Comparison of ENCODE assay signal across 9 mouse cellular contexts in genomic region chrX:52453445-52454182, GRCm38 (mm10).
DNase-seq lines count a peak whose midpoint lies in the region; ATAC-seq and TF ChIP-seq lines count a peak whose summit lies in the region.
"Had no signal": no experiment of that assay in that cellular context is flagged by ENCODE, and none has a peak within 500 bp of the region (broad histone marks: within the 10 kb centered on the region; RNA-seq: fewer than 3 reads in every experiment).

No protein-coding gene starts in this region.

- H3K9ac ChIP-seq in heart, embryonic 14.5 days (ENCODE audit: low read length) = no peak overlapping the region
- H3K9ac ChIP-seq in liver, embryonic 13.5 days = no peak overlapping the region
- H3K9ac ChIP-seq in neural tube, embryonic 15.5 days (replicated peaks) = no peak overlapping the region
- H3K9ac ChIP-seq: embryonic facial prominence, embryonic 13.5 days had no signal

- H3K4me3 ChIP-seq in bone marrow macrophage, adult 2 months (ENCODE audit: insufficient read depth, low read length) = no peak overlapping the region
- no peak overlapping the region for H3K4me3 ChIP-seq in heart, embryonic 14.5 days (ENCODE audit: control insufficient read depth in 1 of 2, insufficient read depth in 1 of 2, low read depth in 1 of 2, low read length in 2 of 2)
- H3K4me3 ChIP-seq in liver, embryonic 13.5 days (replicated peaks) = no peak overlapping the region
- H3K4me3 ChIP-seq in neural tube, embryonic 15.5 days (replicated peaks) = no peak overlapping the region
- H3K4me3 ChIP-seq: embryonic facial prominence, embryonic 13.5 days had no signal

- peak; percentile 30 for DNase-seq in CD4-positive helper T cell, adult 2 months (ENCODE audit: low read depth, low spot score)
- peak; percentile 70 for DNase-seq in kidney, postnatal 10 days
- DNase-seq in liver, embryonic 13.5 days = peak; percentile 22
- peak; percentile 70 for DNase-seq in testis, postnatal 10 days (ENCODE audit: low spot score)

- H3K27me3 ChIP-seq in heart, embryonic 14.5 days (ENCODE audit: control insufficient read depth, insufficient read depth, low read length) = no peaks in the 10 kb centered on the region
- no peaks in the 10 kb centered on the region for H3K27me3 ChIP-seq in liver, embryonic 13.5 days
- H3K27me3 ChIP-seq in neural tube, embryonic 15.5 days (replicated peaks) = no peaks in the 10 kb centered on the region
- H3K27me3 ChIP-seq: embryonic facial prominence, embryonic 13.5 days had no signal

- H3K4me1 ChIP-seq in bone marrow macrophage, adult 2 months (ENCODE audit: control insufficient read depth, insufficient read depth, low read length) = no peaks in the 10 kb centered on the region
- H3K4me1 ChIP-seq in heart, embryonic 14.5 days (ENCODE audit: control insufficient read depth in 2 of 2, insufficient read depth in 2 of 2, low read length in 2 of 2) = peaks cover 0 to 8% of the 10 kb centered on the region in 2 experiments; a peak in 2 of 4 replicates
- H3K4me1 ChIP-seq in liver, embryonic 13.5 days (replicated peaks) = no peaks in the 10 kb centered on the region
- H3K4me1 ChIP-seq in neural tube, embryonic 15.5 days = no peaks in the 10 kb centered on the region

- H3K27ac ChIP-seq in bone marrow macrophage, adult 2 months (ENCODE audit: insufficient read depth, low read depth, low read length) = no peak overlapping the region
- no peak overlapping the region; a peak in 1 of 4 replicates for H3K27ac ChIP-seq in heart, embryonic 14.5 days (replicated peaks in 1 of 2; ENCODE audit: control insufficient read depth in 1 of 2, insufficient read depth in 1 of 2, low read depth in 2 of 2, low read length in 2 of 2)
- H3K27ac ChIP-seq in liver, embryonic 13.5 days = no peak overlapping the region
- H3K27ac ChIP-seq in neural tube, embryonic 15.5 days (replicated peaks) = no peak overlapping the region
- H3K27ac ChIP-seq: embryonic facial prominence, embryonic 13.5 days had no signal

- no peaks in the 10 kb centered on the region for H3K9me3 ChIP-seq in heart, embryonic 14.5 days (ENCODE audit: control insufficient read depth, low read length)
- H3K9me3 ChIP-seq in liver, embryonic 13.5 days (replicated peaks) = no peaks in the 10 kb centered on the region
- H3K9me3 ChIP-seq in neural tube, embryonic 15.5 days (replicated peaks) = no peaks in the 10 kb centered on the region
- H3K9me3 ChIP-seq: embryonic facial prominence, embryonic 13.5 days had no signal

- H3K36me3 ChIP-seq in heart, embryonic 14.5 days (ENCODE audit: control insufficient read depth, insufficient read depth, low read length) = no peaks in the 10 kb centered on the region
- no peaks in the 10 kb centered on the region for H3K36me3 ChIP-seq in liver, embryonic 13.5 days
- H3K36me3 ChIP-seq in neural tube, embryonic 15.5 days = no peaks in the 10 kb centered on the region
- H3K36me3 ChIP-seq: embryonic facial prominence, embryonic 13.5 days had no signal

- 22% methylated on average over 6 of the region's 6 CpGs for WGBS in heart, embryonic 14.5 days
- 37% methylated on average over 6 of the region's 6 CpGs for WGBS in liver, embryonic 13.5 days (ENCODE audit: insufficient replicate concordance)
- 21% methylated on average over 6 of the region's 6 CpGs for WGBS in neural tube, embryonic 15.5 days

- 0 out of 2 replicates have a peak, but pooled peaks have one; percentile 46 for ATAC-seq in erythroid progenitor cell, adult 5-6 weeks (replicated peaks; ENCODE audit: low FRiP score, poor library complexity, severe bottlenecking)
- ATAC-seq in heart, embryonic 14.5 days (ENCODE audit: insufficient number of reproducible peaks, insufficient read depth, low FRiP score, low read depth) = no peak
- ATAC-seq in liver, embryonic 13.5 days (ENCODE audit: low read depth) = no peak
- peak; percentile 73; the same call in 1 of the 2 replicates for ATAC-seq in neural tube, embryonic 15.5 days (ENCODE audit: low FRiP score)

- TF ChIP-seq CTCF in bone marrow macrophage, adult 2 months (IDR thresholded peaks at IDR 0.05; ENCODE audit: low read depth, low read length) = peak; percentile 46

- H3K4me2 ChIP-seq in heart, embryonic 14.5 days (ENCODE audit: low read length) = peak overlapping the region; percentile 39
- H3K4me2 ChIP-seq in liver, embryonic 13.5 days = no peak overlapping the region
- H3K4me2 ChIP-seq in neural tube, embryonic 15.5 days = peak overlapping the region; percentile 36; the same call in 1 of the 2 replicates
- H3K4me2 ChIP-seq: embryonic facial prominence, embryonic 13.5 days had no signal

- no peak for TF ChIP-seq POLR2A in bone marrow macrophage, adult 2 months (IDR thresholded peaks at IDR 0.05; ENCODE audit: borderline replicate concordance, low read depth, low read length)

Comparison
In these comparisons a context has a peak if more than half of its experiments do, and no peak if none do; other contexts are left out.
1. ATAC-seq: peak in erythroid progenitor cell, adult 5-6 weeks (single experiment) and neural tube, embryonic 15.5 days (single experiment); none in heart, embryonic 14.5 days (single experiment) and liver, embryonic 13.5 days (single experiment).
2. Peak in every context shown above with its lines, with median percentiles within 50 percentile points of each other: DNase-seq.